Mouse (Mus musculus) cerebellum, adult (tissue): ENCODE measurements at regions not wholly inside any gene's neighbourhood (a gene's known extent, or its start where the extent isn't known, plus 50 kb on each side); places are given as distances from the start of the nearest gene placed in this dataset.

Experiments
- ATAC-seq: cut with Nextera tagmentation; 2 replicates; pipeline ENCODE4 v1.9.2; 2017; ENCODE audit warnings: mild to moderate bottlenecking, moderate library complexity, mixed read lengths; ENCODE audit not compliant: insufficient number of reproducible peaks, low FRiP score, low TSS enrichment

DNA sequence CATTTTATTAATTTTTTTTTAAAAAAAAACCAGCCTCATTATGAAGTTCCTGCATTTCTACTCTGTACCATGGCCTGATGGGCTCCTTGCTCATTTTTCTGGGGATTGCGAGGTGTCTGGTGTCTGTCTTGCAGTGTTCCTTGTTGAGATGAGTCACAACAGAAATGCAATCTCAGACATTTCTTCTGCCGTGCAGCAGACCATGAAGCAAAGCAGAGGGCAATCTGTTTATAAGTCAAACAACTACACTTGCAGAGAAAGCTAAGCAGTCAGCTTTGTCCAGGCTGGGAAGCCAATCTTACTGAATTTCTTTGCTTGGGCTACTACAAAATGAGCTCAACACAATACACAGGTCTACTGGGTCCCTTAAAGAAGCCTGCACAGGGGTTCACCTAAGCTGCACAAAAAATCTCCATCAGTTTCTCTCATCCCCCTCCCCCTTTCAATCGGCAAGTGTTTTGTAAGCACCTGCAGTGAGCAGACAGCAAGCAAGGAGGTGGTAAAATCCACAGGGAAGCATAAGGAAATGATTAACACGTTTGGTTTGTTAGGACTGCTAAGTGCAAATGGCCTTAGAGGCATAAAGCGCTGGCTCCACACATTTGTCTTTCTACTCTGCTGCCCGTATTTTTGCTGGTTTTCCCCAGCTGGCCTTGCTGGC, 171.0 kb upstream of the Dmrta1 start:
- ATAC-seq: no peak

DNA sequence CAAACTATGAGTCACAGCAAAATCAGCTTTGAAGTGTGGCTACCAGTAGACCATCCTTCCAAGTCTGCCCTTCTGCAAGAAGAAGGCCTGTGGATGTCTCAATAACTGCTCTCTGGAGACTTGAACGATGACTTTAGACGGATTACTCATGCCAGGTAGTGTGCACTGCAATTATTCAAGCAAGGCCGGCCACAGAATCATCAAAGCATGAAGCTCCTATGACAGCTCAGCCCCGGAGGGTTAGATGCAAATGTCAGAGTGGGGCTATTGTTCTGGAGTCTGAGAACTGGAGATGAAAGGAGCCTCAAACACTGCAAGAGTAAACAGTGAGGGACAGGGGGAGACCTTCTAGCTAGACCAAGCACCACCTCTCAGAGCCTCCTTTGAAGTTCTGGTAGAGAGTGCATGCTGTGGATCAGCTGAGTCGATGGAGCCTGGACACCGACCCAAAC, 173.8 kb upstream of the Dmrta1 start:
- ATAC-seq: no peak

GRCm38 (mm10) chr4:89500232-89500631, 179.0 kb upstream of the Dmrta1 start:
- no peak for ATAC-seq

DNA sequence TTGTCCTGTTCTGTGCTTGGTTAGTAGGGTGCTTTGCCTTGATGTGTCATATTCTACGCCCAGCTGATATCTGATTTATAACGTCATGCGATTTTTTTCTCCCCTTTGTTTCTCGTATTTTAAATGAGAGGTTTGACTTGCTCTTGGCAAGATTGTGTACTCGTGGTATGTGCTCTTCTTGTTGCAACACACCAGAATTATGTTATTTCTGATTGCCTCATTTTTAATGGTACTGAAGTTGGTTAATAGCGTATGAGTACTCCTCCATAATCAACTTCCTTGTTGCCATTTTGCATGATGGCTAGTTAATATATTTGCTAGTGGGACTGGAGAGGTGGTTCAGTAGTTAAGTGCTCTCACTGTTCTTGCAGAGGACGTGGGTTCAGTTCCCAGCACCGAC, 180.1 kb upstream of the Cdkn2b start:
- ATAC-seq: no peak

DNA sequence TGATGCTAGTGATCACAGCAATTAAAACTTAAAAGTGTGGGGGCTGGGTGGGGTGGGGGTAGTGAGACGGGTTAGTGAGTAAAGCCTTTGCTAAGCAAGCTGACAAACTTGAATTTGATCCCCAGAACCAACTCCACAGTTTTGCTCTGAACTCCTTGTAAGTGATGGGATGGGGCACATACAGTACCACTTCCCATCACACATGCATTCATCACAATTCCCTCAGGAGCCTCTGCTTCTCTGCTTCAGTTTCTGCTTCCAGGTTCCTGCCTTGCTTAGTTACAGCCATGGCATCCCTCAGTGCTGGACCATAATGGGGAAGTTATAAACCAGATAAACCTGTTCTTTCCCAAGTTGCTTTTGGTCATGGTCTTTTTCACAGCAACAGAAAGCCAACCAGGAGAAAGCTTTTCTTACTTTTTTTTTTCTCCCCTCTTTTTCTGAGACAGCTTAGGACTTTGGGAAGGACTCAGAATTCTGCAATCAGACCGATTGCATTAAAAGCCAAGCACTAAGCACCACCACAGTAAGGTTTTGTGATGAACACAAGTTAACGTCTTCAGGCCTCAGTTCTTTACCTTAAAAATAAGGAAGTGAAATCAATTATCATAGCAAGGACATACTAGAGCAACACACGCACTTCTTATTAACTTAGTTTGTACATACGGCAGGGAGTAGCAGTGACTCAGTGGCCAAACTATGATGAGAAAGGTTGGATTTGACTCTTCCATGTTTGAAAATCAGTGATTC, 176.8 kb upstream of the Cdkn2b start:
- no peak for ATAC-seq

DNA sequence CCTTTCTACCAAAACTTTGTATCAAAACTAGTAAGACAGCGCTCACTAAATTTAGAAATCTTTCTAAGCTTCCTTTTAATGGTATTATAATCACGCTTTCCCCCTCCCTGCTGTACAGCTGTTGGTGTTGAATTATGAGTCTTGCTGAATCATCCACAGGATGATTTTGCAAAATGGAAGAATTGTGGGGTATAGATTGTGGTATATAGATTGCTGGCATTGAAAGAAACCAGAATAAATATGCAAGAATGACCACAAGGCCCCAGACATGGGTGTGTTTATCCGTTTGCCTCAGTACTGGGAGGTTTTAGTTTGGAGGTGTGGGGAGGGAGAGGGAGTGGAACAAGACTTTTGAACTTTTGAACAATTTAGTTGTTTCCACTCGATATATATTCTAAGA, 176.1 kb upstream of the Cdkn2b start:
- ATAC-seq: no peak

- ATAC-seq: no peak
Measured at GRCm38 (mm10) chr4:89485981-89486531, 175.2 kb upstream of the Cdkn2b start.

DNA sequence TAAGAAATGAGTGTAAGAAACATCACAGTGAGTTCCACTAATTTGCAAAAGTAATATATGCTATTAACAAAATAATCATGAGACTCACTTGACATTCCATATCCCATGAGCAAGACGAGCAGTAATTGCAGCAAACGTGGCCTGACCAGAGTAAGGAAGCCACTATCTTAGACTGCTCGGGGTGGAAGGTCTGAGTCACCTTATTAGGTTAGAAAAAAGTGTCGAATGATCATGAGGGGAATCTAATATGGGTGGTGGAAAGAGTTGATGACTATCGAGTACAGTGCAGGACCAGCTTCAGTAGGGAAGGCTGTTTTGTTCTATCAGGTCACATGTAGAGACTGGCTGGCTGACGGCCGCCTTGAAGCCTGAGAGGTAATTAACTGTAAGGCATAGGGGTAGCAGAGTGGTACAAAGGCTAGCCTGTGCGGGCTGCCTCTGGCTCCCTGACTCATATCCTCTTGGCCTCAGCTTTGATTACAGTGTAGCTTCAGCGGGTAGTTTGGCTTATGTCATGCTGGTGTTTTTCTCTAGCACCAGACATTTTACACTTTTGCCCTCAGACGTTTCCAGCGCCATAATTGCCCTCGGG, 167.9 kb upstream of the Cdkn2b start:
- ATAC-seq: no peak

DNA sequence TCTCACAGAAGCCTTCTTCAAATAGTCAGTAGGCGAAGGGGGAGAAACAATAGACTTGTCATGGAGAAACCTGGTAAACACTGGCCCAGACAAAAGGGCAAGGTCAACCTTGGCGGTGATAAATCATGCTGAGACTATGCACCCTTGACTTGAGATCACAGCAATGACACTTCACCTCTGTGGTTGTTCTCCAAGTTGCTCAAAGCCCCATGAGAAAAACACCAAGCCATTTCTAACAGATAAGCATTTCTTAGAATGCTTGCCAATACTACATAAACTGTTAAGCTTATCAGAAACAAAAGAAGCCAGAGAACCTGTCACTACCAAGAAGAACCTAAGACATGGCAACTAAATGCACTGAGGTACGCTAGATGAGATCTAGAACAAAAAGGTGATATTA, 165.0 kb upstream of the Cdkn2b start:
- ATAC-seq: no peak

DNA sequence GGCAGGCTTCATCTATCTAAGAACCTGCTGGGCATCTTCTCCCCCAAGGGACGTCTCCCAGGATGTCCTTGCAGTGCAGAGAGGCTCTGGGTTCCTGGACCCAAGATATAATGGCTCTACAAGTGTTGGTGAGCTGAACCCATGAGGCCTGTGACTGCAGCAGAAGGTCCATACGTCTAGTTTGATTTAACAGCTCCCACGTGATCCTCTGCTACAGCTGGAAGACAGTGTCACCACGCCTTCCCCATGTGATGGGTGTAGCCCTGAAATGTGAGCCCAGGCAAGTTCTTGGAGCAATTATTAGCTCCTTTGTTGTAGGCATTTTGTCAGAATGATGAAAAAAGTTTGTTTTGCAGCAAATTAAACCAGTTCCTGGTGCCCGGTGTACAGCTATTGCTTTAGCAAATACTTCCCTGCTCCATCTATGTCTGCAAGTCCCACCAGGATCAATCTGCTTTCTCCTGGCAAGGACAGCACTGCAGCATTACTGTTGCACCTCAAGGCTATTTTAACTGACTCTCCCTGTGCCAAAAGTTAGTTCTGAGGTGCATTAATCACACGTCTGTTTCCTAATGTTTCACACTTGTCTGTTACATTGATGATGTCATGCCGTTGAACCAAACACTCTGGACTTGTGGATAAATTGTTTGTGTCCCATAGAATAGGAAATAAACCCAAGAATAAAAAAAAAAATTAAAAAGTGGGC, 164.2 kb upstream of the Cdkn2b start:
- no peak for ATAC-seq

GRCm38 (mm10) chr4:89471426-89471825, 160.6 kb upstream of the Cdkn2b start:
- ATAC-seq: no peak

GRCm38 (mm10) chr4:89470756-89471155, 159.9 kb upstream of the Cdkn2b start:
- no peak for ATAC-seq

GRCm38 (mm10) chr4:89469883-89470282, 159.0 kb upstream of the Cdkn2b start:
- no peak for ATAC-seq

GRCm38 (mm10) chr4:89469406-89469805, 158.6 kb upstream of the Cdkn2b start:
- no peak for ATAC-seq

GRCm38 (mm10) chr4:89466766-89467165, 155.9 kb upstream of the Cdkn2b start:
- no peak for ATAC-seq

DNA sequence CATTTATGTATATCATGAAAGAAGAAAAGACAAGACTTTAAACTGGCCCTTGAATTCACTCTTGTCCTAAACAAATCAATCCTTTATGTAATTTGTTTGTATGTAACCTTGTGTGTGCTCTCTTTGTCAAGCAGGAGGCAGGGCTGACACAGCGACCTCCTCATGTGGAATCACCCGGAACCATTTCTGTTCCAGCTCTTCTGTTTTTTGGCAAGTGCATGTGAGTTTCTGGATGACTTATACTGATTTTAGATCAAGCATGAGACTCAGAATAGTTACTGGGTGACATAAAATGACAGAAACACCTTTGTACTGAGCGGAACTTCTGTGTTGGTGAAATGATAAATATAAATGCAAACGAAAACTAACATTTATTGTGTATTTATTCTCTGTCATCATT, 152.3 kb upstream of the Cdkn2b start:
- ATAC-seq: no peak

DNA sequence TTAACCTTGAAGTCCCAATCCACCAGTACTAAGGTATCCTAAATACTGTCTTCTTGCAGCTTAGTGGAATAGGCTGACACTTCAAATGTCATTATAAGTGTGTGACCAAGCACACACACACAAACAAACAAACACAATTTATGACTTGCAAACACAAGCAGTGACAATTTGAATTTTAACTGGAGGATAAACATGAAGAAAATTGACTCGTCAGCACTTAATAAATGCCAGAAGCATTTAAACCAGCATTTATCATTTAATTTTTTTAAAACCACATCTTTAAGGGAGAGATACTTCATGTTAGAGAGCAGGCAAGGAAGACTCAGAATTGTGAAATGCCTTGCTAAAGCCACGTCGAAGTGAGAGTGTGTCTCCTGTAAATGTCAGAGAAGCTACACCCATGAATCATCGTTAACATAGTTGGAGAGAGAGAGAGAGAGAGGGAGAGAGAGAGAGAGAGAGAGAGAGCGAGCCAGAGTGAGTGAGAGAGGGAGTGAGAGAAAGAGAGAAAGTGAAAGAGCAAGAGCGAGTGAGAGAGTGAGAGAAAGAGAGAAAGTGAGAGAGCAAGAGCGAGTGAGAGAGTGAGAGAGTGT, 149.4 kb upstream of the Cdkn2b start:
- ATAC-seq: no peak

DNA sequence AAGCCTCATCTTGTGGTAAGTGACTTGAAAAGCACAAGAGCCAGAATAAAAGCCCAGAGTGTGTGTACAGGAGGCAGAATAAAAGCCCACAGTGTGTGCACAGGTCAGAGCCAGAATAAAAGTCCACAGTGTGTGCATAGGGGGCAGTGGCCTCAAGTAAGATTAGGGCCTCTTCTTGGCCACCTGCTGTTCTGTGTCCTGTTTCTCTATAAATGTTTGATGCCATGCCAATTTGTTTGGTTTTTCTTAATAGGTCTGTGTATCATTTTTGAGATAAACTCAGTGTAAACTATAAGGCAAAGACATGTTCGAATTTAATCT, 148.5 kb upstream of the Cdkn2b start:
- no peak for ATAC-seq

GRCm38 (mm10) chr4:89458628-89459345, 147.9 kb upstream of the Cdkn2b start:
- no peak for ATAC-seq

- no peak for ATAC-seq
Measured at GRCm38 (mm10) chr4:89457861-89458260, 147.0 kb upstream of the Cdkn2b start.
